Mouse (Mus musculus): Measurements from ENCODE around the gene Krt4. TPM values are rescaled to one million over a fixed set of nuclear protein-coding genes. Genes with fewer than 3 reads are reported as not detected.

Krt4 gene
- 0.16 TPM for polyA plus RNA-seq (2017; shearing (Covaris generic))

DNA sequence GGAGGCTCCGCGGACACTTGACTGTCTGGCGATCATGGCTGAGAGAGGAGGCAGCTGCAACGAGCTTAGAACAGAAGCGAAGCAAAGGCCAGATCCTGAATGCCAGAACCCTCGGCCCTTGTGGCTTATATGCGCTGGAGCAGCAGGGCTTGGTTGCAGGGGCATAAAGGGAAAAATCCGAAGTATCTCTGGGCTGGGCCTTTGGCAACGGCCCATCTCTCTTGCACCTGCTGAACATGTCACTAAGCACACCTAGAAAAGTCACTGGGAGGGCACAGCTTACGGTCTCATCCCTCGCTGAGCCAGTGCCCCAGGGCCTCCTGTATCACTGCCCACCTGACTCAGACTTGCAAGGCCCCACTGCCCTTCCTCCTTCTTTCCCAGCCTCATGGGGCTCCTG lies at the start of gene Krt4:
Gene Krt4 (minus strand): TSS at position 101 of the 400 bp plus-strand sequence.

DNA sequence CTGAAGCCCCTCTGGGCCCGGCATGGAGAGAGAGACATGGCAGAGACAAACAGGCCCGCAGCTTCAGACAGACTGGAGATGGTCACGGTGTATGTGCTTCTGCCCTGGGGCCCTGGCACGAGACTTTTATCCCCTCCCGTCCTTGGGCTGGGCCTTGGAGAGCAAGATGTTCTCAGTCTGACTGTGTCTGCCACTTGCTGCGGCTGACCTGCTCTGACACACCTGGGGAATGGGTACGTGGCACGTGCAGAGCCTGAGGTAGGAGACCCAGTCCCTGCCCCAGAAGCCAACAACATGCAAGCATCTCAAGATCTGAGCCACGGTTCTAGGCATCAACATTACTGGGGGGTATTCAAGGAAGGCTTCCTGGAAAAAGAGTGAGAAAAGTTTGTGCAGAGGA lies 29.7 kb upstream of the Krt4 start, which contains the start of gene Krt78:
Gene Krt78 (minus strand): TSS at position 101 of the 400 bp plus-strand sequence.

GRCm38 (mm10) chr15:101940274-101940829 lies 15.8 kb upstream of the Krt4 start, which contains the start of gene Krt79:
Krt79 (minus strand) TSS chr15:101940324.

DNA sequence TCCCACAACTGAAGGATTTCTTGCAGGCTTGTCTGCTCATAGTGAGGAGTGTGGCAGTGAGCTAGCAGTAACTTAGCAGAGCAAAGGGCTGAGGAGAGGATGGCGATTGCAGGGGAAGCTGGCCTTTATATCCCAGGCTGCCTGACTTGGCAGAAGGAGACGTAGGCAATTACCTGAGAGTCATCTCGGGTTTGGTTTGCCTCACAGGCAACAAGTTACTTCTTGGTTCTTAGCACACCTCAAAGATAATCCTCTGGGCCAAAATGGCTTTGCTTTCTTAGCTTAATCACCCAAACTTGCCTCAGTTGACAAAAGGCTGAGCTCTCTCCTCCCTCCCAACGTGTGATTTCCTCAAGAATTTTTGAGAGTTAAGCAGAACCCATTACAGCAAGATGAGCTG lies 31.7 kb downstream of the Krt4 start, which contains the start of gene Krt76:
Gene Krt76 (minus strand): TSS at position 101 of the 400 bp plus-strand sequence.

DNA sequence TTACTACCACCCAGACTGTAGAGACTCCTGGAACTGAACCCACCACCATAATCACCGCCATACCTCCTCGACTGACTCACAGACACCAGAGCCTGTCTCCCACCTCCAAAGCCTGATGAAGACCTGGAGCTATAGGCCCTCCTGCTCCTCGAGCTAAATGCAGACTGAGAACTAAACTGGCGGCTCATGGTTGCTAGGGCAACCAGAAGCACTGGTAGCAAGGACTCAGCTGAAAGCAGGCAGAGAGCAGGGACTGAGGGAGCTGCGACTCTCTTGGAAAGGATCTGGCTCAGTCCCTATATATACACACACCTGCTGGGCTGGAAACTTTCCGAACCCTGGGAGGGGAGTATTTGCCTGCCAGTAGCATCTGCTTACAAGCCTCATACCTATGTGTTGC lies 55.1 kb downstream of the Krt4 start, which contains the start of gene Krt77:
Gene Krt77 (minus strand): TSS at position 275 of the 400 bp plus-strand sequence.

Other genes with a start within 250 kb of the Krt4 start
- not detected for gene Krt6b, start 244.4 kb downstream of the Krt4 start, polyA plus RNA-seq (2017; shearing (Covaris generic))
- gene Krt6a, start 230.4 kb downstream of the Krt4 start, polyA plus RNA-seq (2017; shearing (Covaris generic)) = not detected
- not detected for gene Krt5, start 211.8 kb downstream of the Krt4 start, polyA plus RNA-seq (2017; shearing (Covaris generic))
- gene Krt71, start 181.6 kb downstream of the Krt4 start, polyA plus RNA-seq (2017; shearing (Covaris generic)) = not detected
- gene Krt72, start 138.3 kb downstream of the Krt4 start, polyA plus RNA-seq (2017; shearing (Covaris generic)) = not detected
- gene Krt73, start 122.4 kb downstream of the Krt4 start, polyA plus RNA-seq (2017; shearing (Covaris generic)) = not detected
- not detected for gene Krt2, start 106.6 kb downstream of the Krt4 start, polyA plus RNA-seq (2017; shearing (Covaris generic))
- not detected for gene Krt1, start 73.9 kb downstream of the Krt4 start, polyA plus RNA-seq (2017; shearing (Covaris generic))
- not detected for gene Krt77, start 55.0 kb downstream of the Krt4 start, polyA plus RNA-seq (2017; shearing (Covaris generic))
- not detected for gene Krt76, start 31.8 kb downstream of the Krt4 start, polyA plus RNA-seq (2017; shearing (Covaris generic))
- gene Krt79, start 15.6 kb upstream of the Krt4 start, polyA plus RNA-seq (2017; shearing (Covaris generic)) = not detected
- gene Krt78, start 29.6 kb upstream of the Krt4 start, polyA plus RNA-seq (2017; shearing (Covaris generic)) = not detected
- not detected for gene Krt8, start 79.7 kb upstream of the Krt4 start, polyA plus RNA-seq (2017; shearing (Covaris generic))
- not detected for gene Krt18, start 103.4 kb upstream of the Krt4 start, polyA plus RNA-seq (2017; shearing (Covaris generic))
- gene Eif4b, start 149.0 kb upstream of the Krt4 start, polyA plus RNA-seq (2017; shearing (Covaris generic)) = 119 TPM
- not detected for gene Tns2, start 175.7 kb upstream of the Krt4 start, polyA plus RNA-seq (2017; shearing (Covaris generic))
- gene Spryd3, start 211.5 kb upstream of the Krt4 start, polyA plus RNA-seq (2017; shearing (Covaris generic)) = 30.0 TPM
- 0.31 TPM for gene Igfbp6, start 219.6 kb upstream of the Krt4 start, polyA plus RNA-seq (2017; shearing (Covaris generic))
- gene Soat2, start 225.8 kb upstream of the Krt4 start, polyA plus RNA-seq (2017; shearing (Covaris generic)) = not detected